Mouse (Mus musculus): ENCODE measurements at regions not wholly inside any gene's neighbourhood (a gene's known extent, or its start where the extent isn't known, plus 50 kb on each side); places are given as distances from the start of the nearest gene placed in this dataset.

DNA sequence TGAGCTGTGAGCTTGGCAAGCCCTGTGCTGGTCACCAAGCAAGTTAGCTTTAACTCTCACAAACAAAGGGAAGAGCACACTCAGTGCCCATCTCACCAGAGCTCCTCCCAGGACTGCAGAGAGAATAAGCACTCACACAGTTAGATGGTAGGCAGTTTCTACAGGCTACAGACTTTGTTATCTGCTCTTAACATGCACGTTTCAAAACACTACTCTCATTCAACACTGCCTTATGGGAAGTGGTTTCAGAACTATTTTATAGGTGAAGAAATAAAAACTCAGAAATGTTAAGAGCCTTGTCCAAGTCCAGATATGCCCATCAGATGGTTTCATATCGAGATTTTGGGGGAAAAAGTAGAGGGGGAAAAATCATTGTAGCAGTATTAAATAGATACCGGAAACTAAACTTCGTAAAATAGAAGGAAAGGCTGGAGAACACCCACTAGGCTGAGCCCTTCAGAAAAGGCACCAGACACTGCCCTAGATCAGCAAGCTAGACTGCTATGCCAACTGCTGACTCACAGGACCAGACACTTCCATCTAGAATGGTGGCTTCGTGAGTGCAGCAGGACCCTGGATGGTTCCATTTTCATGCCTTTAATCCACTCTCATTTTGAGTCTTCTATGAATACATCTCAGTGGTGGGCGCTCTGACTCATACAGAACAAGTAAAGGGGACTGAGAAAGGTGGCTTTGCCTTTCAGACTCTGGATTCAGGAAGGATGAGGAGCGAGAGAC, 51.3 kb upstream of the Serbp1 start:
- H3K27me3 ChIP-seq (replicated peaks; ENCODE audit: control insufficient read depth, insufficient read depth, low read length): no peaks in the 10 kb centered on the region
- no peak for ATAC-seq
- no peak overlapping the region for H3K27ac ChIP-seq (ENCODE audit: low read depth, low read length)
- WGBS: 81% methylated on average over 7 of the region's 7 CpGs
- no peak overlapping the region for H3K9ac ChIP-seq (ENCODE audit: low read depth, low read length)
- TF ChIP-seq CTCF (IDR thresholded peaks at IDR 0.05; ENCODE audit: low read depth): no peak
- no peaks in the 10 kb centered on the region for H3K36me3 ChIP-seq (ENCODE audit: control insufficient read depth, insufficient read depth)
- no peaks in the 10 kb centered on the region for H3K4me1 ChIP-seq (replicated peaks; ENCODE audit: control insufficient read depth, insufficient read depth, low read length)
- H3K9me3 ChIP-seq (ENCODE audit: control insufficient read depth): no peaks in the 10 kb centered on the region
- H3K4me2 ChIP-seq (replicated peaks; ENCODE audit: low read depth): no peak overlapping the region
- no peak overlapping the region for H3K4me3 ChIP-seq (ENCODE audit: low read depth, low read length)

GRCm38 (mm10) chr6:67184662-67185061, 53.3 kb upstream of the Serbp1 start:
- H3K36me3 ChIP-seq (ENCODE audit: control insufficient read depth, insufficient read depth): no peaks in the 10 kb centered on the region
- no peak for ATAC-seq
- H3K4me2 ChIP-seq (replicated peaks; ENCODE audit: low read depth): no peak overlapping the region
- no peak overlapping the region for H3K4me3 ChIP-seq (ENCODE audit: low read depth, low read length)
- WGBS: 83% methylated on average over 2 of the region's 2 CpGs
- H3K27me3 ChIP-seq (replicated peaks; ENCODE audit: control insufficient read depth, insufficient read depth, low read length): no peaks in the 10 kb centered on the region
- TF ChIP-seq CTCF (IDR thresholded peaks at IDR 0.05; ENCODE audit: low read depth): no peak
- no peaks in the 10 kb centered on the region for H3K9me3 ChIP-seq (ENCODE audit: control insufficient read depth)
- no peak overlapping the region for H3K9ac ChIP-seq (ENCODE audit: low read depth, low read length)
- no peak overlapping the region for H3K27ac ChIP-seq (ENCODE audit: low read depth, low read length)
- no peaks in the 10 kb centered on the region for H3K4me1 ChIP-seq (replicated peaks; ENCODE audit: control insufficient read depth, insufficient read depth, low read length)

- Histone ChIP-seq H3K36me3 (ENCODE audit: control insufficient read depth, insufficient read depth) (no peaks in the 10 kb centered on the region), H3K9me3 (ENCODE audit: control insufficient read depth) (no peaks in the 10 kb centered on the region), H3K4me3 (ENCODE audit: low read depth, low read length) (no peak overlapping the region), H3K27me3 (replicated peaks; ENCODE audit: control insufficient read depth, insufficient read depth, low read length) (no peaks in the 10 kb centered on the region), H3K27ac (ENCODE audit: low read depth, low read length) (no peak overlapping the region), H3K4me2 (replicated peaks; ENCODE audit: low read depth) (no peak overlapping the region), H3K4me1 (replicated peaks; ENCODE audit: control insufficient read depth, insufficient read depth, low read length) (no peaks in the 10 kb centered on the region), H3K9ac (ENCODE audit: low read depth, low read length) (no peak overlapping the region)
- ATAC-seq: no peak
- WGBS: 76% methylated on average over 15 of the region's 15 CpGs
- no peak for TF ChIP-seq CTCF (IDR thresholded peaks at IDR 0.05; ENCODE audit: low read depth)
Measured at GRCm38 (mm10) chr6:67183481-67184215, 54.3 kb upstream of the Serbp1 start.

- H3K36me3 ChIP-seq (ENCODE audit: control insufficient read depth, insufficient read depth): no peaks in the 10 kb centered on the region
- no peaks in the 10 kb centered on the region for H3K9me3 ChIP-seq (ENCODE audit: control insufficient read depth)
- H3K4me3 ChIP-seq (ENCODE audit: low read depth, low read length): no peak overlapping the region
- no peak overlapping the region for H3K9ac ChIP-seq (ENCODE audit: low read depth, low read length)
- 43% methylated on average over 2 of the region's 2 CpGs for WGBS
- TF ChIP-seq CTCF (IDR thresholded peaks at IDR 0.05; ENCODE audit: low read depth): no peak
- H3K4me1 ChIP-seq (replicated peaks; ENCODE audit: control insufficient read depth, insufficient read depth, low read length): no peaks in the 10 kb centered on the region
- no peak for ATAC-seq
- no peaks in the 10 kb centered on the region for H3K27me3 ChIP-seq (replicated peaks; ENCODE audit: control insufficient read depth, insufficient read depth, low read length)
- no peak overlapping the region for H3K4me2 ChIP-seq (replicated peaks; ENCODE audit: low read depth)
- no peak overlapping the region for H3K27ac ChIP-seq (ENCODE audit: low read depth, low read length)
Measured at GRCm38 (mm10) chr6:67182453-67182852, 55.5 kb upstream of the Serbp1 start.

DNA sequence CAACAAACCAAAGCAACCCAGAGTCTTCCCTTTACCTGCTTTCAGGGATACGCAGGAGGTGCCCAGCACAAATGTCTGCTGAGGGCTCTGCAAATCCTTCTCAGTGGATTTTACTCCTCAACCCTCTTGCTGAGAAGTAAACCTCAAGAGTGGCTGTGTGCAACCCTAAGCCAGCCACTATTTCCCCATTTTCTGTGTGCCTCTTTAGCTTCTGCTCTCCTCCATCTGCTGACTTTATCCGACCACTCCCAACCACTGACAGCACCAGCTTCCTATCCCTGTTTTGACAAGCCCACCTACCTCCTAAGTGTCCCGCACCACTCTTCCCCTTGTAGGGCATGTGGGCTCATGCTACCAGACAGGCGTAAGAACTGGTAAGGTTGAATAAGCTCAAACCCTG, 56.5 kb upstream of the Serbp1 start:
- WGBS: 90% methylated on average over 4 of the region's 4 CpGs
- H3K27ac ChIP-seq (ENCODE audit: low read depth, low read length): no peak overlapping the region
- no peak overlapping the region for H3K4me2 ChIP-seq (replicated peaks; ENCODE audit: low read depth)
- no peaks in the 10 kb centered on the region for H3K27me3 ChIP-seq (replicated peaks; ENCODE audit: control insufficient read depth, insufficient read depth, low read length)
- H3K4me1 ChIP-seq (replicated peaks; ENCODE audit: control insufficient read depth, insufficient read depth, low read length): no peaks in the 10 kb centered on the region
- no peak overlapping the region for H3K9ac ChIP-seq (ENCODE audit: low read depth, low read length)
- no peak overlapping the region for H3K4me3 ChIP-seq (ENCODE audit: low read depth, low read length)
- no peak for ATAC-seq
- no peaks in the 10 kb centered on the region for H3K36me3 ChIP-seq (ENCODE audit: control insufficient read depth, insufficient read depth)
- TF ChIP-seq CTCF (IDR thresholded peaks at IDR 0.05; ENCODE audit: low read depth): no peak
- H3K9me3 ChIP-seq (ENCODE audit: control insufficient read depth): no peaks in the 10 kb centered on the region

GRCm38 (mm10) chr6:67179416-67179815, 58.6 kb upstream of the Serbp1 start:
- WGBS: 77% methylated on average over 7 of the region's 7 CpGs
- H3K36me3 ChIP-seq (ENCODE audit: control insufficient read depth, insufficient read depth): no peaks in the 10 kb centered on the region
- ATAC-seq: no peak

More at GRCm38 (mm10) chr6:67179416-67179815, 58.6 kb upstream of the Serbp1 start:
- Histone ChIP-seq H3K27ac (ENCODE audit: low read depth, low read length) (no peak overlapping the region), H3K4me1 (replicated peaks; ENCODE audit: control insufficient read depth, insufficient read depth, low read length) (no peaks in the 10 kb centered on the region), H3K4me2 (replicated peaks; ENCODE audit: low read depth) (no peak overlapping the region), H3K9me3 (ENCODE audit: control insufficient read depth) (no peaks in the 10 kb centered on the region), H3K27me3 (replicated peaks; ENCODE audit: control insufficient read depth, insufficient read depth, low read length) (no peaks in the 10 kb centered on the region), H3K9ac (ENCODE audit: low read depth, low read length) (no peak overlapping the region), H3K4me3 (ENCODE audit: low read depth, low read length) (no peak overlapping the region)
- no peak for TF ChIP-seq CTCF (IDR thresholded peaks at IDR 0.05; ENCODE audit: low read depth)
